Mouse (Mus musculus): ENCODE measurements at regions not wholly inside any gene's neighbourhood (a gene's known extent, or its start where the extent isn't known, plus 50 kb on each side); places are given as distances from the start of the nearest gene placed in this dataset.

GRCm38 (mm10) chr4:89012681-89013353 lies 124.1 kb upstream of the Mtap start:
- TF ChIP-seq CTCF (IDR thresholded peaks at IDR 0.05; ENCODE audit: low read depth) (no peak), EP300 (IDR thresholded peaks at IDR 0.05; ENCODE audit: low read depth) (no peak)
